Mouse (Mus musculus) heart, adult 10 weeks (tissue): Measurements from ENCODE around the gene Cmah. TPM values are rescaled to one million over a fixed set of nuclear protein-coding genes. Genes with fewer than 3 reads are reported as not detected.

Experiments
- polyA plus RNA-seq: library from polyadenylated mRNA; stranded (reverse); fragments of 350-450 nt; fragmentation: Illumina TruSeq; extraction: RNeasy Lipid Tissue Mini Kit (QIAGEN cat#74804); gene quantifications from one replicate; pipeline ENCODE4 v1.2.3, GENCODE M21; 2014; ENCODE audit warnings: low read depth, low replicate concordance

The Cmah gene
- 2.0 TPM for polyA plus RNA-seq

GRCm38 (mm10) chr13:24327201-24327600 lies at the start of gene Cmah:
Gene Cmah, plus strand, starts transcription at chr13:24327404.

DNA sequence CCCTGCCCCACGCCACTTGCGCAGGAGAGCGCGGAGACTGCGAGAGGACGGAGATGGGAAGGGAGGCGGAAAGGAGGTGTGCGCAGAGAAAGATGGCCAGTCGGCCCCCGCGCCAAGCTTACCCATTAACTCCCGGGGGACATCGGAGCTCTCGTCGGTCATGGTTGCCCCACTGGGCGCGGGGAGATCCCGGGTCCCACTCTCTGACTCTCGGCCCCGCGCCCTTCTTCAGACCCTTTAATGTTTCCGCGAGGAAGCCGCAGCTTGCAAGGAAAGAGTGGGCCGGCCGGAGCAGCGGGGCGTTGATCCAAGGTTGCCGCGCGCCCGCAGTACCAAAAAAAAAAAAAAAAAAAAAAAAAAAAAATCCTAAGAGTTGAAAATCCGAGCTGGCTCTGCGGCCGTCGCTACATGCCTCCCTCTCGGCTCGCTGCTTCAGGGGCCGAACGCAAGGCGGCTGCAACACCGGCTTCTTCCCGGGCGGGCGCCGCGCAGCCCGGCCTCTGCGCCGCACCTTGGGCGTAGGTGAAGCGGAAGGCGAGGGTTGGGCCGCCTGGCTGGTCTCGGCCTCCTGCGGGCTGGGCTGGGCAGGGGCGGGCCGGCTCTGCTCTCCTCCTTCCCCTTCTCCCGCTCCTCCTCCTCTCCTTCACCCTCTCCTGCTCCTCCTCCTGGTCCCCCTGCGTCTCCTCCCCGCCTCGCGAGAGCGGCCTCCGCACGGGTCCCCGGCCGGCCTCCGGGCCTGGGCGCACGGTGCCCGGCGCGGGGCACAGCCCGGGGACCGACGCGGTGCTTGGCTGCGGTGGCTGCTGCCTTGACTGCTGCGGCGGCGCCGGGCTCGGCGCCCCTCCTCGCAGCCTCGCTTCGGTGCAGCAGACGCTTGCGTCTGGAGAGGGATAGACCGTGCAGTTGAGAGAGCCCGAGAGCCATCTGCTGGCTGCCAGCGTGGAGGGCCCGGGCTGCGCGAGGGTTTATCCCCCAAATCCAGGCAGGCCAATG lies 46.5 kb upstream of the Cmah start, which contains the start of gene Carmil1:
Gene Carmil1 (minus strand): TSS at position 357 of the 993 bp plus-strand sequence.

Other genes starting within 250 kb of the Cmah start
- 2.5 TPM for gene Carmil1, start 46.6 kb upstream of the Cmah start, polyA plus RNA-seq